Comparison of ENCODE assay signal across 28 mouse cellular contexts in genomic region chr12:44528391-44529016, GRCm38 (mm10).
A peak's percentile ranks its signal among the peaks of the same experiment; 100 is the strongest.
DNase-seq lines count a peak whose midpoint lies in the region; ATAC-seq and TF ChIP-seq lines count a peak whose summit lies in the region.
"Had no signal": no experiment of that assay in that cellular context is flagged by ENCODE, and none has a peak within 500 bp of the region (broad histone marks: within the 10 kb centered on the region; RNA-seq: fewer than 3 reads in every experiment).

No protein-coding gene starts in this region.

- no peak overlapping the region; the same call in 1 of the 2 replicates for H3K27ac ChIP-seq in midbrain, embryonic 11.5 days (ENCODE audit: low read depth, low read length)
- no peak overlapping the region for H3K27ac ChIP-seq in midbrain, embryonic 14.5 days (replicated peaks; ENCODE audit: low read depth, low read length)
- peak overlapping the region; percentile 39; the same call in 1 of the 2 replicates for H3K27ac ChIP-seq in bone marrow macrophage, adult 2 months (ENCODE audit: insufficient read depth, low read depth, low read length)
- H3K27ac ChIP-seq: embryonic facial prominence, embryonic 13.5 days; hindbrain, embryonic 10.5 days; hindbrain, postnatal 0 days; intestine, embryonic 15.5 days; kidney, postnatal 0 days; limb, embryonic 13.5 days; lung, embryonic 15.5 days had no signal

- H3K4me2 ChIP-seq in midbrain, embryonic 11.5 days: no peak overlapping the region
- H3K4me2 ChIP-seq in midbrain, embryonic 14.5 days (ENCODE audit: low read length): no peak overlapping the region
- H3K4me2 ChIP-seq: embryonic facial prominence, embryonic 13.5 days; intestine, embryonic 15.5 days; limb, embryonic 13.5 days; liver, embryonic 11.5 days; lung, embryonic 15.5 days had no signal

- no peak for TF ChIP-seq CTCF in bone marrow macrophage, adult 2 months (IDR thresholded peaks at IDR 0.05; ENCODE audit: low read depth, low read length)

- no peaks in the 10 kb centered on the region for H3K9me3 ChIP-seq in midbrain, embryonic 11.5 days (ENCODE audit: control insufficient read depth, low read length)
- H3K9me3 ChIP-seq in midbrain, embryonic 14.5 days (ENCODE audit: control insufficient read depth, low read length): no peaks in the 10 kb centered on the region
- H3K9me3 ChIP-seq: embryonic facial prominence, embryonic 13.5 days; hindbrain, embryonic 10.5 days; intestine, embryonic 15.5 days; limb, embryonic 13.5 days; lung, embryonic 15.5 days; megakaryocyte, embryonic 14.5 days had no signal

- no peaks in the 10 kb centered on the region for H3K36me3 ChIP-seq in midbrain, embryonic 11.5 days (ENCODE audit: control insufficient read depth, insufficient read depth, low read length)
- no peaks in the 10 kb centered on the region for H3K36me3 ChIP-seq in midbrain, embryonic 14.5 days (ENCODE audit: control insufficient read depth, insufficient read depth, low read length)
- H3K36me3 ChIP-seq: embryonic facial prominence, embryonic 13.5 days; G1E; hindbrain, embryonic 10.5 days; intestine, embryonic 15.5 days; limb, embryonic 13.5 days; lung, embryonic 15.5 days had no signal

- no peak overlapping the region for H3K9ac ChIP-seq in midbrain, embryonic 11.5 days (ENCODE audit: low read length)
- H3K9ac ChIP-seq in midbrain, embryonic 14.5 days (replicated peaks; ENCODE audit: low read length): no peak overlapping the region
- H3K9ac ChIP-seq: embryonic facial prominence, embryonic 13.5 days; intestine, embryonic 15.5 days; limb, embryonic 13.5 days; lung, embryonic 15.5 days had no signal

- no peak for TF ChIP-seq POLR2A in bone marrow macrophage, adult 2 months (IDR thresholded peaks at IDR 0.05; ENCODE audit: borderline replicate concordance, low read depth, low read length)

- DNase-seq in embryo, embryonic 10.5 days (ENCODE audit: low spot score): peak; percentile 18
- no peak for DNase-seq in embryo, embryonic 10 days (ENCODE audit: low spot score)
- DNase-seq in midbrain, embryonic 11.5 days (ENCODE audit: low spot score, missing footprints): peak; percentile 88
- no peak for DNase-seq in midbrain, embryonic 14.5 days
- DNase-seq in retina, postnatal 1 day: peak; percentile 55
- no peak for DNase-seq in kidney, adult 8-10 months
- DNase-seq: adrenal gland, adult 8-10 months; cerebellum, adult 11-12 months; cerebellum, postnatal 10 days; gastrocnemius, postnatal 14 days; heart, postnatal 14 days; kidney, adult 2 months; kidney, postnatal 4 days; right cerebral cortex, adult 18-20 months; spleen, adult 18-20 months; thymus, postnatal 14 days had no signal

- H3K4me3 ChIP-seq in midbrain, embryonic 11.5 days (ENCODE audit: low read depth, low read length): no peak overlapping the region
- H3K4me3 ChIP-seq in midbrain, embryonic 14.5 days (replicated peaks; ENCODE audit: low read depth, low read length): no peak overlapping the region
- H3K4me3 ChIP-seq in bone marrow macrophage, adult 2 months (ENCODE audit: insufficient read depth, low read length): no peak overlapping the region
- H3K4me3 ChIP-seq: embryonic facial prominence, embryonic 13.5 days; erythroblast, embryonic 14.5 days; hindbrain, embryonic 10.5 days; intestine, embryonic 15.5 days; limb, embryonic 13.5 days; lung, embryonic 15.5 days; megakaryocyte, embryonic 14.5 days had no signal

- no peaks in the 10 kb centered on the region for H3K27me3 ChIP-seq in midbrain, embryonic 11.5 days (ENCODE audit: control insufficient read depth, insufficient read depth, low read length)
- no peaks in the 10 kb centered on the region for H3K27me3 ChIP-seq in midbrain, embryonic 14.5 days (ENCODE audit: control insufficient read depth, insufficient read depth, low read length)
- H3K27me3 ChIP-seq: intestine, embryonic 15.5 days; limb, embryonic 13.5 days; lung, embryonic 15.5 days; megakaryocyte, embryonic 14.5 days had no signal

- WGBS in midbrain, embryonic 11.5 days: 31% methylated on average over 11 of the region's 11 CpGs
- 32% methylated on average over 11 of the region's 11 CpGs for WGBS in midbrain, embryonic 14.5 days

- peaks cover 7% of the 10 kb centered on the region for H3K4me1 ChIP-seq in midbrain, embryonic 11.5 days (ENCODE audit: control insufficient read depth, insufficient read depth, low read length)
- peaks cover 23% of the 10 kb centered on the region for H3K4me1 ChIP-seq in midbrain, embryonic 14.5 days (ENCODE audit: control insufficient read depth, insufficient read depth, low read length)
- peaks cover 12% of the 10 kb centered on the region for H3K4me1 ChIP-seq in bone marrow macrophage, adult 2 months (ENCODE audit: control insufficient read depth, insufficient read depth, low read length)
- H3K4me1 ChIP-seq: embryonic facial prominence, embryonic 13.5 days; intestine, embryonic 15.5 days; limb, embryonic 13.5 days; lung, embryonic 15.5 days; megakaryocyte, embryonic 14.5 days had no signal

- peak; percentile 57 for ATAC-seq in midbrain, embryonic 11.5 days (ENCODE audit: low FRiP score)
- no peak for ATAC-seq in midbrain, embryonic 14.5 days (ENCODE audit: low FRiP score, low TSS enrichment)
- ATAC-seq: hindbrain, postnatal 0 days; intestine, embryonic 15.5 days had no signal

Comparison
In these comparisons a context has a peak if more than half of its experiments do, and no peak if none do; other contexts are left out.
1. DNase-seq: peak in embryo, embryonic 10.5 days (single experiment), midbrain, embryonic 11.5 days (single experiment) and retina, postnatal 1 day (single experiment); none in embryo, embryonic 10 days (single experiment), midbrain, embryonic 14.5 days (single experiment) and kidney, adult 8-10 months (0 of 2).